Comparison of ENCODE assay signal across 31 mouse cellular contexts in genomic region chr5:140796051-140796450, GRCm38 (mm10). TPM values are rescaled to one million over a fixed set of nuclear protein-coding genes. Genes with fewer than 3 reads are reported as not detected.
DNase-seq lines count a peak whose midpoint lies in the region; ATAC-seq and TF ChIP-seq lines count a peak whose summit lies in the region.
"Had no signal": no experiment of that assay in that cellular context is flagged by ENCODE, and none has a peak within 500 bp of the region (broad histone marks: within the 10 kb centered on the region; RNA-seq: fewer than 3 reads in every experiment).

No protein-coding gene starts in this region.

- peak overlapping the region; percentile 36; the same call in 1 of the 2 replicates for H3K27ac ChIP-seq in layer of hippocampus, adult 2 months
- H3K27ac ChIP-seq in liver, embryonic 15.5 days (replicated peaks), result peak overlapping the region; percentile 66; the same call in 1 of the 2 replicates
- H3K27ac ChIP-seq: embryonic facial prominence, embryonic 15.5 days; forebrain, embryonic 12.5 days; hindbrain, embryonic 15.5 days; kidney, postnatal 0 days; left cerebral cortex, adult 2 months; limb, embryonic 12.5 days; midbrain, embryonic 12.5 days had no signal

- no peak overlapping the region for H3K4me2 ChIP-seq in liver, embryonic 15.5 days
- H3K4me2 ChIP-seq: embryonic facial prominence, embryonic 15.5 days; forebrain, embryonic 12.5 days; hindbrain, embryonic 15.5 days; limb, embryonic 12.5 days; midbrain, embryonic 12.5 days had no signal

- peak; percentile 18; the same call in 1 of the 2 replicates for ATAC-seq in granulocyte monocyte progenitor cell, adult 5-6 weeks (replicated peaks; ENCODE audit: poor library complexity, severe bottlenecking)
- ATAC-seq in liver, embryonic 15.5 days (ENCODE audit: insufficient read depth), result no peak
- ATAC-seq: forebrain, postnatal 0 days; intestine, embryonic 16.5 days; lung, postnatal 0 days had no signal

- no peak overlapping the region for H3K4me3 ChIP-seq in layer of hippocampus, adult 2 months
- H3K4me3 ChIP-seq in liver, embryonic 15.5 days (replicated peaks), result no peak overlapping the region
- H3K4me3 ChIP-seq: embryonic facial prominence, embryonic 15.5 days; forebrain, embryonic 12.5 days; hindbrain, embryonic 15.5 days; left cerebral cortex, adult 2 months; limb, embryonic 12.5 days; megakaryocyte, embryonic 14.5 days; midbrain, embryonic 12.5 days; myocyte had no signal

- H3K36me3 ChIP-seq in liver, embryonic 15.5 days (replicated peaks), result no peaks in the 10 kb centered on the region
- H3K36me3 ChIP-seq: embryonic facial prominence, embryonic 15.5 days; forebrain, embryonic 12.5 days; hindbrain, embryonic 15.5 days; limb, embryonic 12.5 days; midbrain, embryonic 12.5 days had no signal

- H3K9me3 ChIP-seq in liver, embryonic 15.5 days (replicated peaks), result no peaks in the 10 kb centered on the region
- H3K9me3 ChIP-seq: embryonic facial prominence, embryonic 15.5 days; forebrain, embryonic 12.5 days; hindbrain, embryonic 15.5 days; limb, embryonic 12.5 days; megakaryocyte, embryonic 14.5 days; midbrain, embryonic 12.5 days had no signal

- TF ChIP-seq CTCF in layer of hippocampus, adult 2 months (conservative IDR thresholded peaks at IDR 0.05), result no peak

- H3K4me1 ChIP-seq in liver, embryonic 15.5 days (replicated peaks), result peaks cover 81% of the 10 kb centered on the region

- H3K9ac ChIP-seq in liver, embryonic 15.5 days, result no peak overlapping the region
- H3K9ac ChIP-seq: embryonic facial prominence, embryonic 15.5 days; forebrain, embryonic 12.5 days; forebrain, postnatal 0 days; hindbrain, embryonic 15.5 days; limb, embryonic 12.5 days; midbrain, embryonic 12.5 days had no signal

- 45% methylated on average over 3 of the region's 3 CpGs for WGBS in liver, embryonic 15.5 days (ENCODE audit: insufficient replicate concordance)

- DNase-seq in layer of hippocampus, adult 2 months (ENCODE audit: low spot score in 2 of 2), result no peak
- DNase-seq in layer of hippocampus, postnatal 14 days (ENCODE audit: low spot score in 2 of 2), result no peak
- DNase-seq in adipocyte (ENCODE audit: low spot score), result peak; percentile 66
- no peak for DNase-seq in cerebellum, adult 11-12 months
- DNase-seq in right cerebral cortex, adult 2 months (ENCODE audit: low spot score in 2 of 2), result no peak
- DNase-seq: adrenal gland, postnatal 10 days; B cell, adult 2 months; cerebellum, adult 18-20 months; cerebellum, postnatal 10 days; forebrain, postnatal 0 days; heart, postnatal 4 days; kidney, adult 8-10 months; lung, adult 18-20 months; lung, postnatal 4 days; right cerebral cortex, adult 18-20 months; right cerebral cortex, postnatal 4 days; thymus, adult 2 months; thymus, postnatal 36 days had no signal

- H3K27me3 ChIP-seq in liver, embryonic 15.5 days, result no peaks in the 10 kb centered on the region
- H3K27me3 ChIP-seq: embryonic facial prominence, embryonic 15.5 days; forebrain, embryonic 12.5 days; hindbrain, embryonic 15.5 days; limb, embryonic 12.5 days; megakaryocyte, embryonic 14.5 days; midbrain, embryonic 12.5 days had no signal

RNA-seq across cellular contexts. Expression of gene Gna12, which starts 34.2 kb away (rescaled TPM):
- 10 to 100 TPM; 78.3 to 80.5 TPM for total RNA-seq in layer of hippocampus, adult 2 months (2021)
- 10 to 100 TPM; 88.7 to 96.0 TPM for total RNA-seq in layer of hippocampus, postnatal 14 days (2021)
- 42.3 and 44.7 TPM in 2 replicates for total RNA-seq in granulocyte monocyte progenitor cell, adult 5-6 weeks (2014; fragmentation: Nextera tagmentation)
- total RNA-seq in granulocyte monocyte progenitor cell, adult 5-6 weeks (2017), result 34.9 and 35.3 TPM in 2 replicates
- 14.1 and 18.9 TPM in 2 replicates for polyA plus RNA-seq in liver, embryonic 15.5 days (2015; fragmentation: Nextera tagmentation; extraction: Ambion mirVana)
